Mouse (Mus musculus) lung, embryonic 16.5 days (tissue): ENCODE measurements around the gene Socs4. TPM values are rescaled to one million over a fixed set of nuclear protein-coding genes. Genes with fewer than 3 reads are reported as not detected.
A peak's percentile ranks its signal among the peaks of the same experiment; 100 is the strongest.

Experiments
- ATAC-seq: fragments of 200-750 bp; cut with Nextera tagmentation; 2 replicates; pipeline ENCODE4 v1.8.0; 2017; ENCODE audit warnings: low read depth, mild to moderate bottlenecking, moderate library complexity
- H3K27ac ChIP-seq: fragments of 300-500 bp; sonication (generic); 2 replicates; pipeline ENCODE4 v1.5.1; 2014; ENCODE audit warnings: mild to moderate bottlenecking, control low read depth, low read length
- H3K27me3 ChIP-seq: fragments of 300-500 bp; sonication (generic); 2 replicates; pipeline ENCODE4 v1.6.1; 2014; ENCODE audit warnings: low read depth, low read length, mixed read lengths; ENCODE audit not compliant: control insufficient read depth, insufficient read depth
- H3K36me3 ChIP-seq: fragments of 300-500 bp; sonication (generic); 2 replicates; pipeline ENCODE4 v1.6.1; 2014; ENCODE audit warnings: low read length; ENCODE audit not compliant: control insufficient read depth, insufficient read depth
- H3K4me1 ChIP-seq: fragments of 300-500 bp; sonication (generic); replicated peaks from 2 replicates; pipeline ENCODE4 v1.6.1; 2014; ENCODE audit warnings: low read length, mixed read lengths; ENCODE audit not compliant: control insufficient read depth, insufficient read depth
- H3K4me2 ChIP-seq: fragments of 300-500 bp; sonication (generic); 2 replicates; pipeline ENCODE4 v1.6.1; 2014; ENCODE audit warnings: low read depth, low read length, control low read depth
- H3K4me3 ChIP-seq: fragments of 300-500 bp; sonication (generic); 2 replicates; pipeline ENCODE4 v1.5.1; 2014; ENCODE audit warnings: mild to moderate bottlenecking, low read length, control low read depth
- H3K9ac ChIP-seq: fragments of 300-500 bp; sonication (generic); 2 replicates; pipeline ENCODE4 v1.6.1; 2014; ENCODE audit warnings: low read length, control low read depth
- H3K9me3 ChIP-seq: fragments of 300-500 bp; sonication (generic); 2 replicates; pipeline ENCODE4 v1.6.1; 2016; ENCODE audit warnings: low read length; ENCODE audit not compliant: control insufficient read depth
- WGBS: fragments of 180-500 bp; shearing (Covaris S2); extraction: QIAGEN DNeasy Blood & Tissue Kit; methylation state at CpG from one replicate; pipeline ENCODE4 v1.1.7; 2014; 5-methylcytosine and 5-hydroxymethylcytosine counted together
- polyA plus RNA-seq: library from polyadenylated mRNA; unstranded; fragments of >200 nt; fragmentation: Nextera tagmentation; extraction: Ambion mirVana; gene quantifications from 2 replicates; pipeline ENCODE4 v1.2.1, GENCODE M21; 2015

Gene Socs4
- polyA plus RNA-seq, 1 experiment from 2014 or later = 2.8 TPM

DNA sequence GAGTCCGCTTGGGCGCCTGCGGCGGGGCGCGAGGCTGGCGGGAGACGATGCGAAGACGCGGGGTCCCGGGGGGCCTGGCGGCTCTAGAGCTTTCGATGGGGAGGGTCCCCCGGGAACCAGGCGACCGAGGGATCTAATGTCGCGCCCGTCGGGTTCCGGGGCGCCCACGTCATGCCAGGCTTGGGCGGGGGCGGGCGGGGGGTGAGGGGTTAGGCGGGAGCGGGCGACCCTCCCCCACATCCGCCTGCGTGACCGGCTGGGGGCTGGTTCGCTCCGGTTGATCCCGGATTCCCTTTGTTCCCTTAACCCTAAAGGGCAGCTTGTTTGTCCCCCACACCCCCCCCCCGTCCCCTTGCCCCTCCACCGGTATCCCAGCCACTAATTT, 21.7 kb downstream of the Socs4 start:
- Histone ChIP-seq H3K27ac (peak overlapping the region; percentile 96), H3K9ac (peak overlapping the region; percentile 96), H3K4me1 (peaks cover 11% of the 10 kb centered on the region), H3K4me3 (peak overlapping the region; percentile 82), H3K4me2 (peak overlapping the region; percentile 76), H3K27me3 (no peaks in the 10 kb centered on the region), H3K9me3 (no peaks in the 10 kb centered on the region), H3K36me3 (no peaks in the 10 kb centered on the region)
- peak; percentile 82 for ATAC-seq
- 0% methylated on average over 27 of the region's 38 CpGs for WGBS

GRCm38 (mm10) chr14:47298819-47299261, 22.1 kb downstream of the Socs4 start:
- ATAC-seq = peak; percentile 53
- H3K27ac ChIP-seq = peak overlapping the region; percentile 96

GRCm38 (mm10) chr14:47302885-47303680, 26.4 kb downstream of the Socs4 start:
- Histone ChIP-seq H3K36me3 (no peaks in the 10 kb centered on the region), H3K4me3 (no peak overlapping the region), H3K27ac (no peak overlapping the region), H3K9me3 (no peaks in the 10 kb centered on the region), H3K4me2 (no peak overlapping the region), H3K27me3 (no peaks in the 10 kb centered on the region), H3K9ac (no peak overlapping the region), H3K4me1 (peaks cover 9% of the 10 kb centered on the region)
- ATAC-seq = no peak
- WGBS = 76% methylated on average over 14 of the region's 14 CpGs

More at GRCm38 (mm10) chr14:47298819-47299261, 22.1 kb downstream of the Socs4 start:
- peak overlapping the region; percentile 96 for H3K9ac ChIP-seq
- H3K27me3 ChIP-seq = no peaks in the 10 kb centered on the region
- H3K4me1 ChIP-seq = peaks cover 11% of the 10 kb centered on the region
- no peaks in the 10 kb centered on the region for H3K36me3 ChIP-seq
- H3K4me2 ChIP-seq = peak overlapping the region; percentile 76
- H3K4me3 ChIP-seq = peak overlapping the region; percentile 82
- WGBS = under 1% methylated on average over 15 of the region's 15 CpGs
- H3K9me3 ChIP-seq = no peaks in the 10 kb centered on the region

DNA sequence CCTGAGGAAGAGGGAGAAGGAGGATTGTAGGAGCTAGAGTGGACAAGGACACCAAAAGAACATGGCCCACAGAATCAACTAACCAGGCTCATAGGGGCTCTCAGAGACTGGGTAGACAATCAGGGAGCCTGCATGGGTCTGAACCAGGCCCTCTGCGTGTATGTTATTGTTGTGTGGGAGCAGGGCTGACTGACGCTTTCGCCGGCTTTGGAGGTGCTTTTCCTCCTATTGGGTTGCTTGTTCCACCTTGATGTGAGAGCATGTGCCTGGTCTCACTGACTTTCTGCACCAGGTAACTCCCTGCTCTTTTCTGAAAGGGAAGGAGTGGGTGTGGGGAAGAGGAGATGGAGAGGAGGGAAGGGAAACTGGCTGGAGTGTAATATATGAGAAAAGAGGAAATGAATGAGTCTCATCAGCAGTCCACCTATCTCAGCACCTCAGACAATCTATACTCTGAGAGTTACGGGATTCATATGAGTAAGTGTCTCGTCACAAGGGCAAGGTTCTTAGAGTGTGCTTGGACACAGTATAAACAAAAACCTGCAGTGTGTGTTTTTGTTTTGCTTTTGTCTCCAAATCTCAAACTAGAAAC, 28.2 kb downstream of the Socs4 start:
- no peaks in the 10 kb centered on the region for H3K27me3 ChIP-seq

GRCm38 (mm10) chr14:47305933-47306332, 29.2 kb downstream of the Socs4 start:
- ATAC-seq = no peak
- H3K27ac ChIP-seq = no peak overlapping the region
- WGBS = 62% methylated on average over 4 of the region's 4 CpGs
- no peak overlapping the region for H3K4me2 ChIP-seq
- H3K36me3 ChIP-seq = peaks cover 13% of the 10 kb centered on the region
- H3K4me3 ChIP-seq = no peak overlapping the region
- no peaks in the 10 kb centered on the region for H3K9me3 ChIP-seq
- H3K27me3 ChIP-seq = no peaks in the 10 kb centered on the region
- no peaks in the 10 kb centered on the region for H3K4me1 ChIP-seq
- no peak overlapping the region for H3K9ac ChIP-seq

More for the DNA sequence above, 28.2 kb downstream of the Socs4 start:
- Histone ChIP-seq H3K4me1 (peaks cover 5% of the 10 kb centered on the region), H3K4me3 (no peak overlapping the region), H3K4me2 (no peak overlapping the region), H3K9ac (no peak overlapping the region), H3K36me3 (peaks cover 2% of the 10 kb centered on the region; the same call in 1 of the 2 replicates), H3K27ac (no peak overlapping the region), H3K9me3 (no peaks in the 10 kb centered on the region)
- 90% methylated on average over 6 of the region's 6 CpGs for WGBS
- no peak for ATAC-seq

DNA sequence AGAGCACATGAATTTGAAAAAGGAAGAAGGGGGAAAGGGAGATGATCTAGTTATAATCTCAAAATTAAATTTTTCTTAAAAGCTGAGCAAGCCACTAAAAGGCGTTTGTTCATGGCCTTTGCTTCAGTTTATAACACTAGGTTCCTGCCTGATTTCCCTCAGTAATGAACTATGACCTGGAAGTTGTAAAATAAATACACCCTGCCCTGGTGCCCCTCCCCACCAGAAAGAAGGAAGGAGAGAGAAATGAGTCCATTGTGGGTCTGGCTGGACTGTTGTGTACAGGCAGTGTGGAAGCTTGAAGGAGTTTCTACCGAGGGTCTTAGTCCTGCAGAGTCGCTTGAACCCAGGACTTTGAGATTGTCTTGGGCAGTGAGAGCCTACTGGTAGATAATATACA, 30.9 kb downstream of the Socs4 start:
- Histone ChIP-seq H3K9me3 (no peaks in the 10 kb centered on the region), H3K36me3 (peaks cover 26% of the 10 kb centered on the region), H3K4me2 (no peak overlapping the region), H3K4me3 (no peak overlapping the region), H3K4me1 (no peaks in the 10 kb centered on the region), H3K9ac (no peak overlapping the region), H3K27ac (no peak overlapping the region), H3K27me3 (no peaks in the 10 kb centered on the region)
- ATAC-seq = no peak
- WGBS = 70% methylated on average over 3 of the region's 3 CpGs

GRCm38 (mm10) chr14:47309061-47309460, 32.3 kb downstream of the Socs4 start:
- no peak overlapping the region for H3K27ac ChIP-seq
- 80% methylated on average over 1 of the region's 1 CpGs for WGBS
- ATAC-seq = no peak
- H3K4me2 ChIP-seq = no peak overlapping the region
- no peak overlapping the region for H3K9ac ChIP-seq
- no peaks in the 10 kb centered on the region for H3K9me3 ChIP-seq
- no peak overlapping the region for H3K4me3 ChIP-seq
- no peaks in the 10 kb centered on the region for H3K4me1 ChIP-seq
- peaks cover 32% of the 10 kb centered on the region for H3K36me3 ChIP-seq
- no peaks in the 10 kb centered on the region for H3K27me3 ChIP-seq

DNA sequence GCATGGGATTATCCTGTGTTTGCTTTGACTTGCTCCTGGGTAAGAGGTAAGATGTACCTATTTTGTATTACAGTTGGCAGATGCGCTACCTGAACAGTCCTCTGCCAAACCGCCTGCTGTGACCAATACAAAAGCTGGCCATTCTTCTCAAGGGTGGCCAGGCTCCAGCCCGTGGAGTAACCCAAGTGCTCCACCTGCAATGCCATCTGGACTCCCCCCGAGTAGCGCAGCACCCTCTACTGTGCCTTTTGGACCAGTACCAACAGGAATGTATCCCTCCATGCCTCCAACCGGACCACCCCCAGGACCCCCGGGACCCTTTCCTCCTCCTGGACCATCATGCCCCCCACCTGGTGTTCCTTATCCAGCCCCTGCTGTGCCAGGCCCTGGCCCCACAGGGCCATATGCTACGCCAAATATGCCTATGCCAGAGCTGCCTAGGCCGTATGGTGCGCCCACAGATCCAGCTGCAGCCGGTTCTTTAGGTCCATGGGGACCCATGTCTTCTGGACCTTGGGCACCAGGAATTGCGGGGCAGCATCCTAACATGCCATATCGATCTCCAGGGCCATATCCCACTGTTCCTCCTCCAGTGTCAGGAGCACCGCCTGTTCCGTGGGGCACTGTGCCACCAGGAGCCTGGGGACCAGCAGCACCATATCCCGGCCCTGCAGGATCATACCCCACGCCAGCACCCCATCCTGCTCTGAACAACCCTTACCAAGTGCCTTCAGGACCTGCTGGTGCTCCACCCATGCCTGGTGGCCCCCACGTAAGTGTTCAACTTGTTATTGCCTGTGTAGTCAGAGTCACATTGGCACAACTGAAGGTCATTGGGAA, 33.8 kb downstream of the Socs4 start:
- H3K27ac ChIP-seq = no peak overlapping the region
- H3K9me3 ChIP-seq = no peaks in the 10 kb centered on the region
- ATAC-seq = no peak
- WGBS = 96% methylated on average over 18 of the region's 18 CpGs
- no peak overlapping the region for H3K9ac ChIP-seq
- H3K4me3 ChIP-seq = no peak overlapping the region
- H3K4me1 ChIP-seq = no peaks in the 10 kb centered on the region
- H3K27me3 ChIP-seq = no peaks in the 10 kb centered on the region
- peaks cover 36% of the 10 kb centered on the region for H3K36me3 ChIP-seq
- no peak overlapping the region for H3K4me2 ChIP-seq

GRCm38 (mm10) chr14:47319362-47319761, 42.6 kb downstream of the Socs4 start:
- no peak overlapping the region for H3K4me3 ChIP-seq
- no peaks in the 10 kb centered on the region for H3K27me3 ChIP-seq
- H3K4me2 ChIP-seq = no peak overlapping the region
- H3K9ac ChIP-seq = no peak overlapping the region
- no peak for ATAC-seq
- no peak overlapping the region for H3K27ac ChIP-seq
- WGBS = 84% methylated on average over 5 of the region's 5 CpGs
- H3K36me3 ChIP-seq = peaks cover 14% of the 10 kb centered on the region
- no peaks in the 10 kb centered on the region for H3K9me3 ChIP-seq
- no peaks in the 10 kb centered on the region for H3K4me1 ChIP-seq
